Mouse (Mus musculus): ENCODE measurements around the gene Sema6b. TPM values are rescaled to one million over a fixed set of nuclear protein-coding genes. Genes with fewer than 3 reads are reported as not detected.

Sema6b gene
- under 1 TPM; 0.20 to 0.59 TPM for polyA plus RNA-seq (2017; shearing (Covaris generic))

DNA sequence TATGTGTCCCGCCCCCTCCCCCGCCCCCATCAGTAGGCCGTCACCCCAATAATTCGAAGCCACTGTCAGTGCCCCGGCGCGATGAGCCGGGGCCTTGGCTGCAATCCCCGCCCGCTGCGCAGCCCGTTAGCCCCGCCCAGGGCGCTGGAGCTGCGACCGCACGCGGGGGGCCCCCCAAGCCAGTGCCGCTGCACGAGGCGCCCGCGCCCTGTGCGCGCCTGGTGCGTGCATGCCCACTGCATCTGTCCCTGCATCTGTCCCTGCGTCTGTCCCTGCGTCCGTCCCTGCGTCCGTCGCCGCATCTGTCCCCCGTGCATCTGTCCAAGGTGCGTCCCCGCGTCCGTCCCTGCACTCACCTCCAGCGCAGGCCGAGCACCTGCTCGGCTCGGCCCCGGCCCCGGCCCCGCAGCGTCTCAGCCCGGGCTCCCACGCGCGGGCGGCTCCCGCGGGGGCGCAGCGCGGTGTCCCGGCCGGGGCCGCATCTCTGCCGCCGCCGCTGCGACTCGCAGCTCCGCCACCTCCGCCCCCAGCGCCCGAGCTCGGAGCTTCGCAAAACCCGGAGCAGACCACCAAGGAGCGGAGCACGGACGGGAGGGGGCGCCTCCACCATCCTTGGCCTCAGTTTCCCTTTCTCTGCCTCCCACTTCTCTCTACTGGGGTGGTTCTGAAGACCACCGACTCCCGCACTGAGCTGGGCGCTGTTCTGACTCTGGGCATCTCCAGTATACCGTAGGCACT, at the start of gene Sema6b:
TSS of gene Sema6b (minus strand) at position 486 of the 738 bp plus-strand sequence.

DNA sequence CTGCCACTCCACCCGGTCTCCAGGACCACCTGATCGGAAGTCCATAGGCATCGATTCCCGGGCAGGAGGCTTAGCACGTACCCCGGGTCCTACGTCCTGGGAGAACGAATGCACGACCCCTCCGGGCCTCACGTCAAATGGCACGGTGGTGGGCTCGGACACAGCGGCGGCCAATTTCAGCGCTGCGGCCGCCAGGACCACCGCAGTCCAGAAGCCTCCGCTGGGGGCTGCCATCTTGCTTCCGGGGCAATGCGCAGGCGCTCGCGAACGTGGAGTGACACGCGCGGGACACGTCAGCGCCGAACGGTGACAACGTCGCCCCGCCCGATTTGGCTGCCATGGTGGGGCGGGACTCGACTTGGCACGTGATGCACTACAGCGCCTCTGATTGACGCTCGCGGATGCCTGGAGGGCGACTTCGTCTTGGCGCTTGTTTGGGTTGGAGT, 43.5 kb upstream of the Sema6b start, which contains the start of gene Mydgf:
TSS of gene Mydgf (minus strand) at position 263 of the 446 bp plus-strand sequence.

DNA sequence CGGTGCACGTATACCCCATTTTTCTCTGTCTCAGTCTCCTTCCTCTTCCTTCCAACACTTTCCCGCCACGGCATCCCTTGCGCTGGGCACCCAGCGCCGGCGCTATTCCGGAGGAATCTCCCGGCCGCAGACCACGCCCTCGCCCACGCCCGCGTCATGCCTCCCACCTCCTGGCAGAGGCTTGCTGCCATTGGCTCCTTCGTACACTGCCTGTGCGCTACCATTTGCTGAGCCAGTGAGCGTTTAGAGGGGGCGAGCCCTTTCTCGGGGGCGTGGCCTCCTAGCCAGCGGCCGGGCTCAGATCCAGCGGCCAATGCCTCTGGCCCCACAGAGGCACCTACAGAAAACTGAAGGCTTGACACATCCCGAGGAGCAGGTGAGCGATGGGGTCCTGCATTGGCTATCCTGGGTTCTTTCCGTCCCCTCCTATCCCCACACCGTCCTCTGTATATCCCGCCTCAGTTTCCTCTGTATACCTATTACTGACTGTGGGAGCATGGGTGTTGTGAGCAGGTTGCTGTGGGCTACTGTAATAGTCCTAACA, 22.2 kb upstream of the Sema6b start, which contains the start of gene Tnfaip8l1:
TSS of gene Tnfaip8l1 (plus strand) at position 247 of the 544 bp plus-strand sequence.

DNA sequence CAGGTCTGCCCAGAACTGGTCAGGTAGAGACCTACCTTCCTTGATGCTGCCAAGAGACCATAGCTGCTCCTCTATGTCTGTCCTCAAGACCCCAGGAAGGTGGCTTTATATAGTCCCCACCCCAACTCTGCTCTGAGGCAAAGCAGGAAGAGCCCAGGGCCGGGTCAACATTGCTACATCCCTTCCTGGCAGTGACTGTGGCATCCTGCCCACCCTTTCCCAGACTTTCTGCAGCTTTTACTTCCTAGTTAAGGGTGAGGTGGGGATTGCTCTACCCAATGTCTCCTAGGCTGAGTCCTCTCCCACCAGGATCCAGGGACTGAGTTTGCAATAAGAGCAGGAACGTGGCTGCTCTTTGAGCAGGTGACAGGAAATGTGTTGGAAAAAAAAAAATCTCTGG, 18.3 kb downstream of the Sema6b start, which contains the start of gene Lrg1:
TSS of gene Lrg1 (minus strand) at position 176 of the 400 bp plus-strand sequence.

DNA sequence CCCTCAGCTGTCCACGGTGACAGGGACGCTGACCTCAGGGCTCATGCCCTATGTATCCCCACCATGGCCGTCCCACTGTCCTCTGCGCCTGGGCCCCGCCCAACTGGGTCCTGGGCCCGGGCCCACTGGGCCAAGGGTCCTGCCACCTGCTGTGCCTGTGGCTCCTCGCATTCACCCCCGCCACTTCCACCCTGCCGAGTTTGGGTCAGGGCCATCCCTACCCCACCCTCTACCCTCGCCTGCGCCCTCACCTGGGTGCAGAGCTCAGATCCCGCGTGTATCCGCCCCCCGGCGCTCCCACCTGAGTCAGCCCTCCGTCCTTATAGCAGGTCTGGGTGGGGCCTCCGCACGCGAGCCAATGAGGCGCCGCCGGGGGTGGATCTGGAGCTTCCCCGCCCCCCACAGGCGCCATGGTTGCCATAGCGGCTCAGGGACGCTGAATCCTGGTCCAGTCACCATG, 22.9 kb downstream of the Sema6b start, which contains the start of gene Plin5:
TSS of gene Plin5 (minus strand) at position 346 of the 460 bp plus-strand sequence.

DNA sequence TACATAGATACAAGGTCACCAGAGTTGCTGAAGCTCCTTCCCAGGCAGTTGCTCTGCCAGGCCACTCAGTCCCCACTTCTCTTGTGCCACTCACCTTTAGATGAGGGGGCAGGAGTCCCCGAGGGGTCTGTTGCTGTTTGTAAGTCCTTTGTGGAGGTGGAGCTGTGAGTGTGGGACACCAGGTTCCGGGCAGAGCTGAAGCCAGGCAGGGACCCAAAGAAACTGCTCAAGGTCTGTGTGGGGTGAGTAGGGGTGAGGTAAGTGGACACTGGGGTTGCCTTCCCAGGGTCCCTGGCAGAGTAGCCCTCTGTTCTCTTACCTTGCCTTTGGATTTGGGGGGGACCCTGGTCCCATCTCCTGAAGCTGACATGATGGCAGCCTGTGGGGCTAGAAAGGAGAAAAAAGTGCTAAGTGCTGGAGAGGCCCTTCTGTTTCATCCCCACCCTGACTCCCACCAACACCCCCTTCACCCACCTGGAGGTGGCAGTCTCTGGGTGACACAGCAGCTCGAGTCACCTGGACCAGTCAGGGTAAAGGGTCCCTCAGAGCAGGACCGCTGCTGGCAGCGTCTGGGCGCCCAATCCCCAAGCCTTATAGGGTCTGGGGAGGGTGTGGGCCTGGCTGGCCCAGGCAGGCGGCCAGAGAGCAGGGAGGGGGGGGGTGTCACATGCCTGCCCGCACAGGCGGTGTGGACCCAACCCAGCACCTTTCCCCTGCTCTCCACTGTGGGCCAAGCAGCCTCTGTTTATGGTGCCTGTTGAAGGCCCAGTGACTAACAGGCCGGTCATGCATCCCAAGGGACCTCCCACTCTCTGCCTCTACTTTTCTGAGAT, 30.7 kb downstream of the Sema6b start, which contains the start of gene Plin4:
TSS of gene Plin4 (minus strand) at position 585 of the 833 bp plus-strand sequence.

DNA sequence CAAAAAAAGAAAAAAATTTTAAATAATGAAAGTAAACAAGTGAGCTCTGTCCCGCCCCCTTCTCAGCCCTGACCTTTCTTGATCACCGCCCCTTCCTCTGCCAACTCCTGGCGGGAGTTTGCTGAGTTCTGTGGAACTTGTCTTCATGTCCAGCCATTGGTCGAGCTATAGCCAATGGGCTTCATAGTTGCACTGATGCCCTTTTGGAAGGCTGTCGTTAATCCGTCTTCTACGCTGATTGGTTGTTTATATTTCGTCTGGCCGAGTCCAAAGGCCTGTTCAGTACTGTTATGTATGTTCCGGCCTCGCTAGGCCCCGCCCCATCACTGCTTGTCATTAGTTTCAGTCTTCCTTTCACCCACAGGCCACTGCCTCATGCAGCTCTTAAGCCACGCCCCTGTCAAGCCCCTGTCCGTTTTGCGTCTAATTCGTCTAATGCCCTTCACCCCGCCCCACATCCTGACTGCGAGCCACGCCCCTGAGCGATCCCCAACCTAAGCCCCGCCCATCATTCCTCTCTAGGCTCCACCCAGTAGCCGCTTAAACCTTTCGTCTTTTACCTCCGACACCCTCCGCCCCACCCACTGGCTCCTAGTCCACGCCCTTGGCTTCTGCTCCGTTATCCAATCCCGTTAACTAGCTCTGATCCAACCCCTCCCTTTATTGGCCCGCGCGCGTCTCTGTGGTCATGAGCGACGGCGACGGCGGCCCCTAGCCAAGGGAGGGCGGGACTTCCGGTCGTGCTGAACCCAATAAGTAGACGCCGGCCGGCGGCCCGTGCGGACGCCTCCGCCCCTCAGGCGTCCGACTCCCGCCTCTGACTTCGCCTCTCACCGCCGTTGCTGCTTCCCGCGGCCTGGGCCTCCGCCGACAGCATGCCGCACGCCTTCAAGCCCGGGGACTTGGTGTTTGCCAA, 61.0 kb downstream of the Sema6b start, which contains the start of gene Hdgfl2:
TSS of gene Hdgfl2 (plus strand) at position 755 of the 916 bp plus-strand sequence.

DNA sequence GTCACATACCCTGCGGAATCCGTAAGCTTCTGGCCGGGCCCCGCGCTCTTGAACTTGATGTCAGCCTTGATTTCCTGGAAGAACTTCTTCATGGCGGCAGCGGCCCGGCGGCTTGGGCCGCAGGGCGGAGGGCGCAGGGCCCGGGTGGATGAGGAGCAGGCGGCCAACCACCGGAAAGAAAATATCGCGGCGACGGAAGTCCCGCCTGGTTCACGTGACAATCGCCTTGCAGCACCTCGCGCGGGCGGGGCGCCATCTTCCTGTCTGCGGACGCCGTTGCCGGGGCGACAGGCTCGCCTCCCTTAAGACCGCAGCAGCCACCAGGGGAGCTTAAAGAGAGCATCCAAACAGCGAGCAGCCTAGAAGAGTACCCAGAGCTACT, 65.3 kb downstream of the Sema6b start, which contains the start of gene Ubxn6:
TSS of gene Ubxn6 (minus strand) at position 202 of the 382 bp plus-strand sequence.

Other genes starting within 250 kb of the Sema6b start
- gene Zfp959, start 248.2 kb downstream of the Sema6b start, polyA plus RNA-seq (2017; shearing (Covaris generic)) = 10 to 100 TPM; 25.2 to 34.0 TPM
- 10 to 100 TPM; 10.5 to 15.5 TPM for gene Zfp119b, start 190.8 kb downstream of the Sema6b start, polyA plus RNA-seq (2017; shearing (Covaris generic))
- 10 to 100 TPM; 26.7 to 76.0 TPM for gene Ebi3, start 187.7 kb downstream of the Sema6b start, polyA plus RNA-seq (2017; shearing (Covaris generic))
- gene Yju2, start 181.2 kb downstream of the Sema6b start, polyA plus RNA-seq (2017; shearing (Covaris generic)) = 10 to 100 TPM; 30.7 to 34.7 TPM
- gene Shd, start 169.9 kb downstream of the Sema6b start, polyA plus RNA-seq (2017; shearing (Covaris generic)) = 1 to 10 TPM in 1 of 2 experiments, under 1 TPM in 1; 0.29 to 1.8 TPM
- 1 to 10 TPM; 2.4 to 4.9 TPM for gene Fsd1, start 153.8 kb downstream of the Sema6b start, polyA plus RNA-seq (2017; shearing (Covaris generic))
- 1 to 10 TPM in 1 of 2 experiments, under 1 TPM in 1; 0.48 to 1.7 TPM for gene Stap2, start 134.8 kb downstream of the Sema6b start, polyA plus RNA-seq (2017; shearing (Covaris generic))
- 100 to 1,000 TPM; 114 to 185 TPM for gene Mpnd, start 134.6 kb downstream of the Sema6b start, polyA plus RNA-seq (2017; shearing (Covaris generic))
- 100 to 1,000 TPM; 167 to 234 TPM for gene Sh3gl1, start 103.7 kb downstream of the Sema6b start, polyA plus RNA-seq (2017; shearing (Covaris generic))
- gene Chaf1a, start 99.9 kb downstream of the Sema6b start, polyA plus RNA-seq (2017; shearing (Covaris generic)) = 1 to 10 TPM; 2.9 to 3.2 TPM
- gene Ubxn6, start 65.3 kb downstream of the Sema6b start, polyA plus RNA-seq (2017; shearing (Covaris generic)) = 10 to 100 TPM; 65.6 to 85.6 TPM
- 100 to 1,000 TPM; 137 to 167 TPM for gene Hdgfl2, start 60.7 kb downstream of the Sema6b start, polyA plus RNA-seq (2017; shearing (Covaris generic))
- gene Plin4, start 30.5 kb downstream of the Sema6b start, polyA plus RNA-seq (2017; shearing (Covaris generic)) = not detected
- not detected for gene Plin5, start 22.7 kb downstream of the Sema6b start, polyA plus RNA-seq (2017; shearing (Covaris generic))
- gene Lrg1, start 18.3 kb downstream of the Sema6b start, polyA plus RNA-seq (2017; shearing (Covaris generic)) = under 1 TPM; 0.20 to 0.29 TPM
- gene Tnfaip8l1, start 22.1 kb upstream of the Sema6b start, polyA plus RNA-seq (2017; shearing (Covaris generic)) = 10 to 100 TPM; 28.7 to 32.9 TPM
- 10 to 100 TPM; 53.0 to 57.5 TPM for gene Mydgf, start 43.6 kb upstream of the Sema6b start, polyA plus RNA-seq (2017; shearing (Covaris generic))
- gene Dpp9, start 78.6 kb upstream of the Sema6b start, polyA plus RNA-seq (2017; shearing (Covaris generic)) = 10 to 100 TPM; 48.5 to 51.0 TPM
- gene Fem1a, start 116.5 kb upstream of the Sema6b start, polyA plus RNA-seq (2017; shearing (Covaris generic)) = 10 to 100 TPM; 16.2 to 27.8 TPM
- gene Ticam1, start 136.4 kb upstream of the Sema6b start, polyA plus RNA-seq (2017; shearing (Covaris generic)) = 1 to 10 TPM; 7.4 to 7.6 TPM
- 10 to 100 TPM; 32.9 to 34.3 TPM for gene Plin3, start 152.5 kb upstream of the Sema6b start, polyA plus RNA-seq (2017; shearing (Covaris generic))
- gene Arrdc5, start 159.9 kb upstream of the Sema6b start, polyA plus RNA-seq (2017; shearing (Covaris generic)) = under 1 TPM; 0.14 to 0.72 TPM
- gene Uhrf1, start 163.0 kb upstream of the Sema6b start, polyA plus RNA-seq (2017; shearing (Covaris generic)) = 1 to 10 TPM; 7.9 to 8.8 TPM
- 10 to 100 TPM; 46.8 to 61.2 TPM for gene Kdm4b, start 185.7 kb upstream of the Sema6b start, polyA plus RNA-seq (2017; shearing (Covaris generic))